In genomic region chr11:26421472-26421871, GRCm38 (mm10) we compare ENCODE assay signal across 33 mouse cellular contexts.
"Had no signal": no experiment of that assay in that cellular context is flagged by ENCODE, and none has a peak within 500 bp of the region (broad histone marks: within the 10 kb centered on the region; RNA-seq: fewer than 3 reads in every experiment).

No protein-coding gene starts in this region.

- H3K27ac ChIP-seq: limb, embryonic 10.5 days; limb, embryonic 12.5 days; limb, embryonic 13.5 days; limb, embryonic 15.5 days; liver, embryonic 12.5 days; liver, embryonic 13.5 days; liver, embryonic 14.5 days; liver, embryonic 15.5 days; lung, embryonic 15.5 days; macrophage; midbrain, embryonic 10.5 days; midbrain, embryonic 12.5 days; midbrain, embryonic 13.5 days; midbrain, embryonic 15.5 days; neural tube, embryonic 12.5 days; neural tube, embryonic 13.5 days had no signal

- DNase-seq: left cerebral cortex, postnatal 4 days; liver; liver, embryonic 13.5 days; liver, postnatal 0 days; lung, adult 18-20 months; lung, adult 2 months; lung, embryonic 14.5 days; lung, postnatal 10 days; lung, postnatal 14 days; lung, postnatal 36 days; lung, postnatal 4 days; midbrain, embryonic 14.5 days had no signal

- H3K4me1 ChIP-seq: limb, embryonic 10.5 days; limb, embryonic 12.5 days; limb, embryonic 13.5 days; limb, embryonic 15.5 days; liver, embryonic 12.5 days; liver, embryonic 13.5 days; liver, embryonic 15.5 days; lung, embryonic 15.5 days; megakaryocyte, embryonic 14.5 days; midbrain, embryonic 10.5 days; midbrain, embryonic 12.5 days; midbrain, embryonic 13.5 days; midbrain, embryonic 15.5 days; neural tube, embryonic 12.5 days; neural tube, embryonic 13.5 days had no signal

- H3K4me2 ChIP-seq: limb, embryonic 12.5 days; limb, embryonic 13.5 days; limb, embryonic 15.5 days; liver, embryonic 11.5 days; liver, embryonic 12.5 days; liver, embryonic 13.5 days; liver, embryonic 15.5 days; lung, embryonic 14.5 days; lung, embryonic 15.5 days; midbrain, embryonic 11.5 days; midbrain, embryonic 12.5 days; midbrain, embryonic 13.5 days; midbrain, embryonic 15.5 days; neural tube, embryonic 12.5 days; neural tube, embryonic 13.5 days had no signal

- H3K36me3 ChIP-seq: limb, embryonic 15.5 days; liver, embryonic 12.5 days; liver, embryonic 13.5 days; lung, embryonic 15.5 days; midbrain, embryonic 12.5 days; midbrain, embryonic 13.5 days; midbrain, embryonic 15.5 days; neural tube, embryonic 12.5 days had no signal

- ATAC-seq: liver, embryonic 12.5 days; liver, postnatal 0 days; lung, postnatal 0 days; midbrain, embryonic 13.5 days; midbrain, embryonic 15.5 days; midbrain, embryonic 16.5 days had no signal

- H3K4me3 ChIP-seq: limb, embryonic 10.5 days; limb, embryonic 12.5 days; limb, embryonic 13.5 days; limb, embryonic 15.5 days; liver, embryonic 12.5 days; liver, embryonic 13.5 days; liver, embryonic 15.5 days; lung, embryonic 15.5 days; megakaryocyte, embryonic 14.5 days; midbrain, embryonic 10.5 days; midbrain, embryonic 12.5 days; midbrain, embryonic 13.5 days; midbrain, embryonic 15.5 days; myocyte; neural tube, embryonic 12.5 days; neural tube, embryonic 13.5 days had no signal

- H3K27me3 ChIP-seq: limb, embryonic 12.5 days; limb, embryonic 13.5 days; limb, embryonic 15.5 days; liver, embryonic 12.5 days; liver, embryonic 13.5 days; liver, embryonic 15.5 days; lung, embryonic 15.5 days; megakaryocyte, embryonic 14.5 days; midbrain, embryonic 12.5 days; midbrain, embryonic 13.5 days; midbrain, embryonic 15.5 days; neural tube, embryonic 12.5 days; neural tube, embryonic 13.5 days had no signal

- H3K9me3 ChIP-seq: limb, embryonic 10.5 days; limb, embryonic 12.5 days; limb, embryonic 13.5 days; limb, embryonic 15.5 days; liver, embryonic 12.5 days; liver, embryonic 13.5 days; liver, embryonic 15.5 days; lung, embryonic 15.5 days; megakaryocyte, embryonic 14.5 days; midbrain, embryonic 10.5 days; midbrain, embryonic 12.5 days; midbrain, embryonic 13.5 days; midbrain, embryonic 15.5 days; neural tube, embryonic 12.5 days; neural tube, embryonic 13.5 days had no signal

- H3K9ac ChIP-seq: limb, embryonic 12.5 days; limb, embryonic 13.5 days; limb, embryonic 15.5 days; liver, embryonic 12.5 days; liver, embryonic 13.5 days; liver, embryonic 14.5 days; liver, embryonic 15.5 days; liver, postnatal 0 days; lung, embryonic 14.5 days; lung, embryonic 15.5 days; midbrain, embryonic 12.5 days; midbrain, embryonic 13.5 days; midbrain, embryonic 15.5 days; neural tube, embryonic 12.5 days; neural tube, embryonic 13.5 days had no signal
